Mouse (Mus musculus) stomach, embryonic 15.5 days (tissue): ENCODE results near the gene Apba1. TPM values are rescaled to one million over a fixed set of nuclear protein-coding genes. Genes with fewer than 3 reads are reported as not detected.
A peak's percentile ranks its signal among the peaks of the same experiment; 100 is the strongest.

Experiments used
- ATAC-seq: fragments of 200-750 bp; cut with Nextera tagmentation; 2 replicates; pipeline ENCODE4 v1.8.0; 2017; ENCODE audit warnings: low read depth, moderate number of reproducible peaks, moderate TSS enrichment; ENCODE audit not compliant: insufficient read depth, low FRiP score
- H3K27ac ChIP-seq: fragments of 300-500 bp; sonication (generic); 2 replicates; pipeline ENCODE4 v1.5.1; 2015; ENCODE audit warnings: mild to moderate bottlenecking, inconsistent platforms
- H3K27me3 ChIP-seq: fragments of 300-500 bp; sonication (generic); replicated peaks from 2 replicates; pipeline ENCODE4 v1.6.1; 2015; ENCODE audit warnings: inconsistent platforms
- H3K36me3 ChIP-seq: fragments of 300-500 bp; sonication (generic); 2 replicates; pipeline ENCODE4 v1.6.1; 2015; ENCODE audit warnings: inconsistent platforms
- H3K4me1 ChIP-seq: fragments of 300-500 bp; sonication (generic); 2 replicates; pipeline ENCODE4 v1.6.1; 2015; ENCODE audit warnings: inconsistent platforms
- H3K4me2 ChIP-seq: fragments of 300-500 bp; sonication (generic); 2 replicates; pipeline ENCODE4 v1.6.1; 2015; ENCODE audit warnings: mild to moderate bottlenecking, inconsistent platforms
- H3K4me3 ChIP-seq: fragments of 300-500 bp; sonication (generic); replicated peaks from 2 replicates; pipeline ENCODE4 v1.5.1; 2015; ENCODE audit warnings: inconsistent platforms
- H3K9ac ChIP-seq: fragments of 300-500 bp; sonication (generic); 2 replicates; pipeline ENCODE4 v1.6.1; 2015; ENCODE audit warnings: inconsistent platforms
- H3K9me3 ChIP-seq: fragments of 300-500 bp; sonication (generic); 2 replicates; pipeline ENCODE4 v1.6.1; 2016; ENCODE audit warnings: inconsistent platforms
- WGBS: fragments of 180-500 bp; shearing (Covaris S2); methylation state at CpG from one replicate; pipeline ENCODE4 v1.1.7; 2015; 5-methylcytosine and 5-hydroxymethylcytosine counted together
- polyA plus RNA-seq: library from polyadenylated mRNA; unstranded; fragments of >200 nt; fragmentation: Nextera tagmentation; extraction: Ambion mirVana; gene quantifications from 2 replicates; pipeline ENCODE4 v1.2.1, GENCODE M21; 2015

Apba1 gene
- polyA plus RNA-seq, 1 experiment from 2014 or later: 0.62 TPM

DNA sequence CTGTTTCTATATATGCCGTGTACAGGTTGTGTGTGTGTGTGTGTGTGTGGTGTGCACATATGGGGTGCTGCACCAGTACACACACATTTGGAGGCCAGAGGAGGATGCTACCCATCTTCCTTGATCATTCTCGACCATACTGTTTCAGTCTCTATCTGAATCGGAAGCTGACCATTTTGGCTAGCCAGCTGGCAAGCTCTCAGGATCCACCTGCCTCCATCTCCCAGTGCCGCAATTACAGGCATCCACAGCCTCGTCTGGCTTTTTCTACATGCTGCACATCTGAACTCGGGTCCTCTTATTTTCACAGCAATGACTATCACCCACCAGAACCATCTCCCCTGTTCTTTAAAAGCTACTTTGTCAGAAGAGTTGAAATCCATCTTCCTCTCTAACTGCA lies 132.7 kb downstream of the Apba1 start:
- no peak for ATAC-seq
- Histone ChIP-seq H3K27ac (no peak overlapping the region), H3K36me3 (no peaks in the 10 kb centered on the region), H3K4me3 (no peak overlapping the region), H3K9me3 (no peaks in the 10 kb centered on the region), H3K27me3 (peaks cover 31% of the 10 kb centered on the region), H3K4me1 (no peaks in the 10 kb centered on the region), H3K4me2 (no peak overlapping the region), H3K9ac (no peak overlapping the region)
- WGBS: 83% methylated on average over 6 of the region's 6 CpGs

DNA sequence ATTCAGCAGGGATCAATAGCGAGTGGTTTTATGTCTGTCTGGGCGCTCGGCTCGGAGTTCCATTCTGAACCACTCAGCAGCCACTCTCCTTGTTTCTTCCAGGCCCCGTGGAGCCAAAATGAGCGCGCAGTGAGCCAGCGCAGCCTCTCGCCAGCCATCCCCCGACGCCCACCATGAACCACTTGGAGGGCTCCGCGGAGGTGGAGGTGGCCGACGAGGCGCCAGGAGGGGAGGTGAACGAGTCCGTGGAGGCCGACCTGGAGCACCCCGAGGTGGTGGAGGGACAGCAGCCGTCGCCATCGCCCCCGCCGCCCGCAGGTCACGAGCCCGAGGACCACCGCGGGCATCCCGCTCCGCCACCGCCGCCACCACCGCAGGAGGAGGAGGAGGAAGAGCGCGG lies 133.9 kb downstream of the Apba1 start:
- no peaks in the 10 kb centered on the region for H3K4me1 ChIP-seq
- H3K9me3 ChIP-seq: no peaks in the 10 kb centered on the region
- peak overlapping the region; percentile 40 for H3K4me3 ChIP-seq
- H3K27ac ChIP-seq: no peak overlapping the region
- H3K9ac ChIP-seq: no peak overlapping the region
- peak overlapping the region; percentile 67 for H3K4me2 ChIP-seq
- peaks cover 31% of the 10 kb centered on the region for H3K27me3 ChIP-seq
- H3K36me3 ChIP-seq: no peaks in the 10 kb centered on the region
- 27% methylated on average over 37 of the region's 37 CpGs for WGBS
- ATAC-seq: no peak; the same call in 1 of the 2 replicates

DNA sequence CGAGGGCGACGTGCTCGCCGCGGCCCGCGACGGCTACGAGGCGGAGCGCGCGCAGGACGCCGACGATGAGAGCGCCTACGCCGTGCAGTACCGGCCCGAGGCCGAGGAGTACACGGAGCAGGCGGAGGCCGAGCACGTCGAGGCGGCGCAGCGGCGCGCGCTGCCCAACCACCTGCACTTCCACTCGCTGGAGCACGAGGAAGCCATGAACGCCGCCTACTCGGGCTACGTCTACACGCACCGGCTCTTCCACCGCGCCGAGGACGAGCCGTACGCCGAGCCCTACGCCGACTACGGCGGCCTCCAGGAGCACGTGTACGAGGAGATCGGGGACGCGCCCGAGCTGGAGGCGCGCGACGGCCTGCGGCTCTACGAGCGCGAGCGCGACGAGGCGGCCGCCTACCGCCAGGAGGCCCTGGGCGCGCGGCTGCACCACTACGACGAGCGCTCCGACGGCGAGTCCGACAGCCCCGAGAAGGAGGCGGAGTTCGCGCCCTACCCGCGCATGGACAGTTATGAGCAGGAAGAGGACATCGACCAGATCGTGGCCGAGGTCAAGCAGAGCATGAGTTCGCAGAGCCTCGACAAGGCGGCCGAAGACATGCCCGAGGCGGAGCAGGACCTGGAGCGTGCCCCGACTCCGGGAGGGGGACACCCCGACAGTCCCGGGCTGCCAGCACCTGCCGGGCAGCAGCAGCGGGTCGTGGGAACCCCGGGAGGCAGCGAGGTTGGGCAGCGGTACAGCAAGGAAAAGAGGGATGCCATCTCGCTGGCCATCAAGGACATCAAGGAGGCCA lies 134.6 kb downstream of the Apba1 start:
- ATAC-seq: peak; percentile 41
- 17% methylated on average over 110 of the region's 110 CpGs for WGBS
- no peaks in the 10 kb centered on the region for H3K4me1 ChIP-seq
- H3K36me3 ChIP-seq: no peaks in the 10 kb centered on the region
- H3K27me3 ChIP-seq: peaks cover 31% of the 10 kb centered on the region
- H3K4me3 ChIP-seq: peak overlapping the region; percentile 40
- peak overlapping the region; percentile 67 for H3K4me2 ChIP-seq
- H3K9ac ChIP-seq: no peak overlapping the region
- H3K27ac ChIP-seq: no peak overlapping the region
- no peaks in the 10 kb centered on the region for H3K9me3 ChIP-seq

DNA sequence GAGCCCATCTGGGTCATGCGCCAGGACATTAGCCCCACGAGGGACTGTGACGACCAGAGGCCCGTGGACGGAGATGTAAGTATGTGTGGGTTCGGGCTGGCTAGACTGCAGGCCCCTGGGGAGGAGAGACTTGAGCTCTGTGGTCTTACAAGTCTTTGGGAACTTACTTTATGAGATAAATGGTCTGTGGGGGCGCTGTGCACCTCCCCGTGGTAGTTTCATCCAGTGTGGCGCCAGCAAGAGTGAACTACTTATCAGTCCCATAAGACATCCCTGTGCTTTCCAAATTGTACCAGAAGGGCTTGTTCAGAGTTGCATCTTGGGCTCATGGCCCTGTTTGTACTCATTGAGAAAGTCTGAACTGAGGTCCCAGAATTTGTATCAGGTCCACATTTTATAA lies 135.3 kb downstream of the Apba1 start:
- H3K9ac ChIP-seq: no peak overlapping the region
- WGBS: 65% methylated on average over 9 of the region's 9 CpGs
- no peaks in the 10 kb centered on the region for H3K36me3 ChIP-seq
- no peak overlapping the region for H3K4me3 ChIP-seq
- H3K27ac ChIP-seq: no peak overlapping the region
- no peak for ATAC-seq
- no peaks in the 10 kb centered on the region for H3K9me3 ChIP-seq
- H3K4me1 ChIP-seq: no peaks in the 10 kb centered on the region
- peaks cover 31% of the 10 kb centered on the region for H3K27me3 ChIP-seq
- no peak overlapping the region for H3K4me2 ChIP-seq

DNA sequence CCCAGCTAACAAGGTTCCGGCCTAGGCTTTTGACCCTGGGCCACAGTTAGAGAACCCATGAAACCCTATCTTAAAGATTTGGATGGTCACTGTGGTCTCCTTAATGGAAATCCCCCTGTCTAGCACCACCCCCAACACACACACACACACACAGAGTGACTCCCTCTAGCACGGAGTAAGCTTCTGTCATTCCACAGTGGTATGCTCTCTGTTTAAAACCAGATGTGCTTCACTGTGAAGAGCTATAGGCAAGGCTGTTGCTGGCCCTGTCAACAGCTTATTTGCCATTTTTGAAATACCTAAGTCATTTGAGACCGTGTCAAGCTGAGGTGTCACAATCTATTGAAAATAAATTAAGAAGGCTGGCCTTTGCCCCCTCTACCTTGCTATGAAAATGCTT lies 136.1 kb downstream of the Apba1 start:
- ATAC-seq: no peak
- Histone ChIP-seq H3K27ac (no peak overlapping the region), H3K9ac (no peak overlapping the region), H3K4me3 (no peak overlapping the region), H3K4me1 (no peaks in the 10 kb centered on the region), H3K4me2 (no peak overlapping the region), H3K27me3 (peaks cover 31% of the 10 kb centered on the region), H3K9me3 (no peaks in the 10 kb centered on the region), H3K36me3 (no peaks in the 10 kb centered on the region)
- 56% methylated on average over 3 of the region's 3 CpGs for WGBS

DNA sequence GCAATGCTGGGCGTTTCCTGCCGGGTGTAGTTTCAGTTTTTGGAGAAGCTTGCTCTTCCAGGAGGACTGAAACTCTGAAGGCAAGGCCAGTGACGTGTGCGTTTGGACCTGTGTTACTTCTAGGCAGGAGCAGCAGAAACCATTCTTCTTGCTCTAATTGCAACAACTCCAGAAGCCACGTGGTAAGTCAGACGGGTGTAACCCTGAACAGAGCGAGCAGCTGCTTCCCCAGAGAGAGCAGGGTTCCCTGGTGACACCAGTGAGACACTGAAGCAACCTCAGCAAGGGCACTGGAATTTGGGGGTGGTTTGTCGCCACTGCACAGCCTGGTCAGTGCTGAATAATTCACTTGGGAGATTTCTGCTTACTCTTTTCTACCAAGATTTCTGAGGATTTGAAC lies 138.2 kb downstream of the Apba1 start:
- Histone ChIP-seq H3K36me3 (no peaks in the 10 kb centered on the region), H3K9ac (no peak overlapping the region), H3K27ac (no peak overlapping the region), H3K9me3 (no peaks in the 10 kb centered on the region), H3K4me2 (no peak overlapping the region), H3K4me1 (no peaks in the 10 kb centered on the region), H3K4me3 (no peak overlapping the region), H3K27me3 (peaks cover 21% of the 10 kb centered on the region)
- ATAC-seq: no peak
- 56% methylated on average over 8 of the region's 8 CpGs for WGBS

DNA sequence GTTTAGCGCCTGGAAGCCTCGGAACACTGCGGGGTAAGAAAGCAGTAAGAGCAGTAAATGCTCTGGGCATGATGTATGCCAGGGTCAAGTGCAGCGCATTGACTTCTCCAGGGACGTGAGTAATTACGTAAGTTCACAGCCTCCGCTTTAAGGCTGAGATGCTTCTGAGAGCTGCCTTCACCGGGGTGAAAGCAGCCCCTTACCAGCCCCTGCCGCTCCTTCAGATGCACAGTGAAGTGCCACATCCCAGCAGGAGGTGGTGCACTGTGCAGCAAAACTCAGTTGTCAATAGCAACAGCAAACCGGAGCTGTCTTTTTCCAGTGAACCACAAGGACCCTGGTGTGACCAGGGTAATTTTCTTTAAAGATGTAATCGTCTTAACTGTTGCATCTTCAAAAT lies 139.8 kb downstream of the Apba1 start:
- H3K9me3 ChIP-seq: no peaks in the 10 kb centered on the region
- H3K4me1 ChIP-seq: no peaks in the 10 kb centered on the region
- no peaks in the 10 kb centered on the region for H3K36me3 ChIP-seq
- no peak overlapping the region for H3K9ac ChIP-seq
- H3K27me3 ChIP-seq: peaks cover 10% of the 10 kb centered on the region; the same call in 1 of the 2 replicates
- H3K27ac ChIP-seq: no peak overlapping the region
- 37% methylated on average over 11 of the region's 11 CpGs for WGBS
- H3K4me2 ChIP-seq: no peak overlapping the region
- ATAC-seq: no peak
- H3K4me3 ChIP-seq: no peak overlapping the region

DNA sequence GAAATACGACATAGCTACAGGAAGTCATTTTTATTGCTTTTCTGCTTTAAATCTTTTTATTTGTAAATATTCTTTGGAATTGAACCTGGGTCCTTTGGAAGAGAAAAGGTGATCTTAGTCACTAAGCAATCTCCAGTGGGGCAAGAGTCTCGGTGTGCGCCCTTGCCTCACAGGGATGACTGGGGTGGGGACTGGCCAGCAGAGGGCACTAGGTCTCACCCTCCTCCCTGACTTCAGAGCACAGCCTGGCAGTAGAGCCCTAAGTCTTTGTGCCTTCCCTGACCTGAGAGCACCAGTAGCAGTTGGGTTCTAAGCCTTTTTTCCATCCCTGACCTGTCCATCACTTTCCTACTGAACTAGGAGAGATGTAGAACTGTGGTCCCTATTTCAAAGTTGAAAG lies 142.5 kb downstream of the Apba1 start:
- H3K36me3 ChIP-seq: no peaks in the 10 kb centered on the region
- no peak overlapping the region for H3K27ac ChIP-seq
- ATAC-seq: no peak
- H3K9ac ChIP-seq: no peak overlapping the region
- H3K4me2 ChIP-seq: no peak overlapping the region
- no peak overlapping the region for H3K4me3 ChIP-seq
- H3K27me3 ChIP-seq: no peaks in the 10 kb centered on the region
- no peaks in the 10 kb centered on the region; the same call in 1 of the 2 replicates for H3K4me1 ChIP-seq
- no peaks in the 10 kb centered on the region for H3K9me3 ChIP-seq
- WGBS: 74% methylated on average over 3 of the region's 3 CpGs

DNA sequence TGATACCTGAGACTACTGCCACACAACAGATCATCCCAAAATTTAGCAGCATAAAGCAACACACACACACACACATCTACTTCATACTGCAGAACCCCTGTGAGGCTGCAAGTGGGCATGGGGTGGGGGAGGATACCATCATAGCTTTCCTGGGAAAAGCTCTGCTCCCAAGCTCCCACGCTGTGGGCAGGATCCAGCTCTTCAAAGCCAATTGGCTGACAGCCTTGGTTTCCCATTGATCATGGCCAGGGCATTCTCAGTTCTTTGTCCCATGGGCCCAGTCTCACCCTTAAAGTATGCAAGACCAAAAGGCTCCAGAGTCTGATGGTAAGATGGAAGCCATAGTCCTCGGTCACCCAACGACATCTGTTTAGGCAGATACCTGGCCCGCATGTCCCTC lies 143.1 kb downstream of the Apba1 start:
- ATAC-seq: no peak
- no peak overlapping the region for H3K4me2 ChIP-seq
- no peaks in the 10 kb centered on the region for H3K9me3 ChIP-seq
- 90% methylated on average over 4 of the region's 4 CpGs for WGBS
- H3K27ac ChIP-seq: no peak overlapping the region
- no peaks in the 10 kb centered on the region for H3K36me3 ChIP-seq
- H3K9ac ChIP-seq: no peak overlapping the region
- no peaks in the 10 kb centered on the region; the same call in 1 of the 2 replicates for H3K4me1 ChIP-seq
- H3K4me3 ChIP-seq: no peak overlapping the region
- H3K27me3 ChIP-seq: no peaks in the 10 kb centered on the region

DNA sequence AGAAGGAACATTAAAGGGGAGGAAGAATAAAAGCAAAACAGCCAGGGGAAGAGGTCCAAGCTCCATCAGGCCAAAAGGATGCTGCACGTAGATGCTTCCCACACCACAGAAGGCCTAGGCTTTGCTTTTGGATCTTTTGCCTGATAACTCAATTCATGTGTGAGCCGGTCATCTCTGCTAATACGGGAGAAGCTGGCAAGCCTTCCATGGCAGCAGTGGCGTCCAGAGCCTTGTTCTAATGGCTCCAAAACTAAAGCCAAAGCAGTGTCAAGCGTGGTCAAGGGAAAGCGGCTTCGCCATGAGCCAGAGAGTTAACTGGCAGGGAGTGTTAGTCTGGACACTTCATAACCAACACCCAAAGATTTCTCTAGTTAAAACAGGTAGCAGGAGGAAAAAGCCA lies 144.4 kb downstream of the Apba1 start:
- H3K27me3 ChIP-seq: no peaks in the 10 kb centered on the region
- H3K4me3 ChIP-seq: no peak overlapping the region
- WGBS: 91% methylated on average over 7 of the region's 7 CpGs
- no peaks in the 10 kb centered on the region; the same call in 1 of the 2 replicates for H3K4me1 ChIP-seq
- no peak overlapping the region for H3K27ac ChIP-seq
- no peak overlapping the region for H3K4me2 ChIP-seq
- no peak for ATAC-seq
- H3K36me3 ChIP-seq: no peaks in the 10 kb centered on the region
- no peaks in the 10 kb centered on the region for H3K9me3 ChIP-seq
- H3K9ac ChIP-seq: no peak overlapping the region

DNA sequence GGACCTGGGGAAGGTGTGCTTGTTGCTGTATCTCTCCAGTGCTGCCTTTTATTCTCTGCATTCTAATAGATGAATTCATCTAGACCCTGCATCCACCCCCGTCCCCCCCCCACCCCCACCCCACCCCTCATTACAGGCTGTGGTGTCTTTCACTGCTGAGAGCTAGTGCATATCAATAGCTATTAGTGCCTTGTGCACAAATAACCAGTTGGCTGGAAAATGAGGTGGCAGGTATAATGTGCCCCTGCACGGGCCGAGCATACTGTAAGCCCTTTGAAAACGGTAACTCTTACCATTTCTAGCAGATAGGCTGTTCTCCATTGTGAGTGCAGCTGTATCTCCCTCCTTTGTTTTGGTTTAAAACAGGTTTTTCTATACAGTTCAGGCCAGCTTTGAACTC lies 146.2 kb downstream of the Apba1 start:
- no peaks in the 10 kb centered on the region for H3K9me3 ChIP-seq
- H3K27me3 ChIP-seq: no peaks in the 10 kb centered on the region
- H3K4me1 ChIP-seq: no peaks in the 10 kb centered on the region; the same call in 1 of the 2 replicates
- H3K4me2 ChIP-seq: no peak overlapping the region
- no peak for ATAC-seq
- no peak overlapping the region for H3K27ac ChIP-seq
- no peak overlapping the region for H3K9ac ChIP-seq
- WGBS: 64% methylated on average over 4 of the region's 4 CpGs
- H3K4me3 ChIP-seq: no peak overlapping the region
- no peaks in the 10 kb centered on the region for H3K36me3 ChIP-seq

DNA sequence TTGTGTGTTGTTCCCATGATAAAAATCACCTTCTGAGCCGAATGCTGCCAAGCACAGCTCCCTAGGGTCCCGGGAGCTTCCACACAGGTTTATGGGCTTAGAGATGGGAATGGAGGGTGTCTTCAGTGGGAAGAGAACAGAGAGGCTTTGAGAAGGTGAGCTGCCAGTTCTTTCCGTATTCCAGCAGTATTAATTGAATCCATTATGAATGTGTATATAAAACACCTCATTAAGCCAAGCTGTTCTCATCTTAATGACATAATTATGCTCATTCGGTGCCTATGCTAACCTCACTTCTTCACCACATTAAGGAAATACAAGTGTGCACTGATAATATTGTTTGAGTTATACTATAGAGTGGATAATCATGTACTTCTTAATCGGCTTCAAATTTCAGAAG lies 147.1 kb downstream of the Apba1 start:
- H3K27ac ChIP-seq: no peak overlapping the region
- no peak overlapping the region for H3K4me3 ChIP-seq
- no peaks in the 10 kb centered on the region; the same call in 1 of the 2 replicates for H3K4me1 ChIP-seq
- no peaks in the 10 kb centered on the region for H3K9me3 ChIP-seq
- H3K9ac ChIP-seq: no peak overlapping the region
- ATAC-seq: no peak
- WGBS: 62% methylated on average over 5 of the region's 5 CpGs
- H3K4me2 ChIP-seq: no peak overlapping the region
- H3K36me3 ChIP-seq: no peaks in the 10 kb centered on the region
- H3K27me3 ChIP-seq: no peaks in the 10 kb centered on the region

DNA sequence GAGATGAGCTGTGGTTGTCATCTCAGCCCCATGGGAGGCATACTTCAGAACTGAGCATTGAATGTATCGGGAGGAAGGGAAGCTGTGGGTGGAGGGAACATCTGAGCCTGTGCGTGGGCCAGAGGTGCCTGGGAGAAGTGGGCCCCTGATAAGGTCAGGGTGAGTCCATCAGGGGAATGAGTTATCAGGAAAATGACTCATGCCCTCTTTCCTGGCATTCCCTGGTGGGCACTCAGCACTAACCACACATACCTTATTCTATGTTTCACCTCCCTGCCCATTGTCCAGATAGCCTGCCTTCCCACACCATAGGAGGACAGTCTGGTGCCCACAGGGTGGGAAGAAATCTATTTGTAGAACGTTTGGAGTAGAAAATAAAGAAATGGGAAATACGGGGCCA lies 151.7 kb downstream of the Apba1 start:
- H3K27ac ChIP-seq: no peak overlapping the region
- WGBS: 54% methylated on average over 4 of the region's 4 CpGs
- H3K9me3 ChIP-seq: no peaks in the 10 kb centered on the region
- no peak overlapping the region for H3K9ac ChIP-seq
- H3K4me3 ChIP-seq: no peak overlapping the region
- no peak overlapping the region for H3K4me2 ChIP-seq
- H3K4me1 ChIP-seq: no peaks in the 10 kb centered on the region
- no peak for ATAC-seq
- H3K36me3 ChIP-seq: no peaks in the 10 kb centered on the region
- H3K27me3 ChIP-seq: no peaks in the 10 kb centered on the region
